Mouse (Mus musculus): ENCODE measurements around the gene Gm17349. TPM values are rescaled to one million over a fixed set of nuclear protein-coding genes. Genes with fewer than 3 reads are reported as not detected.

Gene Gm17349
- total and polyA plus RNA-seq, 2 experiments from 2014 or later, result not detected

DNA sequence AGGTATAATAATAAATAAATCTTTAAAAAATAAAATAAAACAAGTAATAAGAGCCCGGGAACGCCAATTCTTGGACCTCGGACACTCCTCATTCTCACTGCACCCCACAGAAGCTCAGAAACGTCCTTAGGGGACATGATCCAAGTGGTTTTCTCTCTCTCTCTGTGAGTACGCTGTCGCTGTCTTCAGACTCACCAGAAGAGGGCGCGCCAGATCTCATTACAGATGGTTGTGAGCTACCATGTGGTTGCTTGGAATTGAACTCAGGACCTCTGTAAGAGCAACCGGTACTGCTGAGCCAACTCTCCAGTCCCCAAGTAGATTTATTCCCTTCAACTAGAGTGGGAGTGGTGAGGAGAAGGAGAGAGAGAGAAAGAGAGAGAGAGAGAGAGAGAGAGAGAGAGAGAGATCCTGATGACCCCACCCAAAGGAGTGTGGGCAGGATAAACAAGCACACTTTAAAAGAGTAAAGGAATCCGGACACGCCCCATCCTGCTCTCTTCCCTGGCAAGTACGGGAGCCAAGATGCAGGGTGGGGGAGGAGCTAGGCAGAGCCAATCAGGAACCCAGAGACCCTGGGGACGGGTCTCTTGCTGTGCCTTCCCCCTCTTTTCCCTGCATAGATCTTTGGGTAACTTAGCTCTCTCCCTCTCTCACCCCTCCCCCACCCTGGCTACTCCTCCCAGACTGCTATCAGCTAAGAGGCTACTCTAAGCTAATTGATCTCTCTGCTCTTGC is 27.1 kb downstream of the Gm17349 start:
- H3K4me2 ChIP-seq (ENCODE audit: low read depth, low read length), result no peak overlapping the region
- 10% methylated on average over 13 of the region's 13 CpGs for WGBS
- H3K4me3 ChIP-seq (ENCODE audit: low read depth, low read length), result no peak overlapping the region
- H3K4me1 ChIP-seq (ENCODE audit: control insufficient read depth, insufficient read depth), result no peaks in the 10 kb centered on the region
- ATAC-seq (ENCODE audit: insufficient read depth, low read depth), result no peak
- DNase-seq (ENCODE audit: low spot score), result peak; percentile 8
- H3K36me3 ChIP-seq (replicated peaks; ENCODE audit: control insufficient read depth, insufficient read depth, low read length), result no peaks in the 10 kb centered on the region
- peak; percentile 28 for TF ChIP-seq CTCF (IDR thresholded peaks at IDR 0.05; ENCODE audit: low read depth)
- TF ChIP-seq EP300 (IDR thresholded peaks at IDR 0.05; ENCODE audit: low read depth), result no peak
- H3K9me3 ChIP-seq (replicated peaks; ENCODE audit: control insufficient read depth, low read length), result no peaks in the 10 kb centered on the region
- H3K9ac ChIP-seq (replicated peaks; ENCODE audit: low read depth, low read length), result no peak overlapping the region
- peaks cover 25% of the 10 kb centered on the region for H3K27me3 ChIP-seq (ENCODE audit: control insufficient read depth, insufficient read depth, low read length)
- H3K27ac ChIP-seq (ENCODE audit: low read depth), result no peak overlapping the region

DNA sequence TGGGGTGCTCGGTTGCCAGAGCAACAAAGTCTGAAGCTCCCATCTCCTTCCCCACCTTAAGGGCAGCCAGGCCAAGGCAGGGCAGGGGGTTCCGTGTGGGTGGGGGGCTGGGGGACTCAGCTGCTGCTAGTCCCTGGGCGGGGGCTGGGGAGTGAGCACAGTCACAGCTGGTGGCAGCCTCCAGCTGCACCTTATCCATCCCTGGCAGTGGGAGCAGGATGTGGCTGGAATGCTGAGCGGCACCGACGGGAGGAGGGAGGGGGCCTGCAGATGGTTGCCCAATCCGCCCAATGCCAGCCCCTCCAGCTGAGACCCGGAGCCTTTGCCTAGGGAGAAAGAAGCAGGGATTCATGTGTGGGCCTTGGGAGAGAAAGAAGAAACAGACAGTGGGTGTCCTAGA is 28.2 kb downstream of the Gm17349 start:
- H3K27ac ChIP-seq (ENCODE audit: low read depth), result no peak overlapping the region
- H3K9me3 ChIP-seq (replicated peaks; ENCODE audit: control insufficient read depth, low read length), result no peaks in the 10 kb centered on the region
- H3K36me3 ChIP-seq (replicated peaks; ENCODE audit: control insufficient read depth, insufficient read depth, low read length), result no peaks in the 10 kb centered on the region
- H3K4me2 ChIP-seq (ENCODE audit: low read depth, low read length), result no peak overlapping the region
- ATAC-seq (ENCODE audit: insufficient read depth, low read depth) (no peak), DNase-seq (ENCODE audit: low spot score) (no peak)
- H3K4me1 ChIP-seq (ENCODE audit: control insufficient read depth, insufficient read depth), result no peaks in the 10 kb centered on the region
- 50% methylated on average over 8 of the region's 8 CpGs for WGBS
- no peak overlapping the region for H3K4me3 ChIP-seq (ENCODE audit: low read depth, low read length)
- H3K9ac ChIP-seq (replicated peaks; ENCODE audit: low read depth, low read length), result no peak overlapping the region
- TF ChIP-seq CTCF (IDR thresholded peaks at IDR 0.05; ENCODE audit: low read depth), result no peak
- no peak for TF ChIP-seq EP300 (IDR thresholded peaks at IDR 0.05; ENCODE audit: low read depth)
- peaks cover 36% of the 10 kb centered on the region for H3K27me3 ChIP-seq (ENCODE audit: control insufficient read depth, insufficient read depth, low read length)

DNA sequence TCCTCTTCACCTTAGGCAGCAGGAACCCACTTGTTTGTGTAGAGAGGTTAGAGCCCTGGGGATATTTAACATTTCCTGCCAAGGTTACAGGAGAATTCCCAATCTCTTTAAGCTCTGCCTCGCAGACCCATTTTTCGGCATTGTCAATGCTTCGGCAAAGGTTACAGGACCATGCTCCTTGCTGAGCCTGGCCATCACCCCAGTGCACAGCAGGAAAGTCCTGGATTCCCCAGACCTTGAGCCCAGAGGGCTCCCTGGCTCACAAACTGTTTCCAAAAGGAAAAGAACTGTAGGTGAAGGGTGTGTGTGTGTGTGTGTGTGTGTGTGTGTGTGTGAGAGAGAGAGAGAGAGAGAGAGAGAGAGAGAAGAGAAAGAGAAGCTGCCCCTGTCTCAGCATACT is 30.4 kb downstream of the Gm17349 start:
- Histone ChIP-seq H3K4me1 (ENCODE audit: control insufficient read depth, insufficient read depth) (no peaks in the 10 kb centered on the region), H3K36me3 (replicated peaks; ENCODE audit: control insufficient read depth, insufficient read depth, low read length) (no peaks in the 10 kb centered on the region), H3K9me3 (replicated peaks; ENCODE audit: control insufficient read depth, low read length) (no peaks in the 10 kb centered on the region), H3K4me3 (ENCODE audit: low read depth, low read length) (no peak overlapping the region), H3K9ac (replicated peaks; ENCODE audit: low read depth, low read length) (no peak overlapping the region), H3K27ac (ENCODE audit: low read depth) (no peak overlapping the region), H3K27me3 (ENCODE audit: control insufficient read depth, insufficient read depth, low read length) (peaks cover 58% of the 10 kb centered on the region), H3K4me2 (ENCODE audit: low read depth, low read length) (no peak overlapping the region)
- no peak for TF ChIP-seq CTCF (IDR thresholded peaks at IDR 0.05; ENCODE audit: low read depth)
- no peak for TF ChIP-seq EP300 (IDR thresholded peaks at IDR 0.05; ENCODE audit: low read depth)
- DNase-seq (ENCODE audit: low spot score) (no peak), ATAC-seq (ENCODE audit: insufficient read depth, low read depth) (no peak)
- 59% methylated on average over 3 of the region's 3 CpGs for WGBS

- DNase-seq (ENCODE audit: low spot score) (no peak), ATAC-seq (ENCODE audit: insufficient read depth, low read depth) (no peak)
- Histone ChIP-seq H3K4me1 (ENCODE audit: control insufficient read depth, insufficient read depth) (no peaks in the 10 kb centered on the region), H3K4me3 (ENCODE audit: low read depth, low read length) (no peak overlapping the region), H3K9me3 (replicated peaks; ENCODE audit: control insufficient read depth, low read length) (no peaks in the 10 kb centered on the region), H3K9ac (replicated peaks; ENCODE audit: low read depth, low read length) (no peak overlapping the region), H3K27ac (ENCODE audit: low read depth) (no peak overlapping the region), H3K36me3 (replicated peaks; ENCODE audit: control insufficient read depth, insufficient read depth, low read length) (no peaks in the 10 kb centered on the region), H3K4me2 (ENCODE audit: low read depth, low read length) (no peak overlapping the region), H3K27me3 (ENCODE audit: control insufficient read depth, insufficient read depth, low read length) (peaks cover 77% of the 10 kb centered on the region)
- 66% methylated on average over 14 of the region's 14 CpGs for WGBS
- no peak for TF ChIP-seq CTCF (IDR thresholded peaks at IDR 0.05; ENCODE audit: low read depth)
These were observed 33.5 kb downstream of the Gm17349 start for GRCm38 (mm10) chr15:99671783-99672182.

DNA sequence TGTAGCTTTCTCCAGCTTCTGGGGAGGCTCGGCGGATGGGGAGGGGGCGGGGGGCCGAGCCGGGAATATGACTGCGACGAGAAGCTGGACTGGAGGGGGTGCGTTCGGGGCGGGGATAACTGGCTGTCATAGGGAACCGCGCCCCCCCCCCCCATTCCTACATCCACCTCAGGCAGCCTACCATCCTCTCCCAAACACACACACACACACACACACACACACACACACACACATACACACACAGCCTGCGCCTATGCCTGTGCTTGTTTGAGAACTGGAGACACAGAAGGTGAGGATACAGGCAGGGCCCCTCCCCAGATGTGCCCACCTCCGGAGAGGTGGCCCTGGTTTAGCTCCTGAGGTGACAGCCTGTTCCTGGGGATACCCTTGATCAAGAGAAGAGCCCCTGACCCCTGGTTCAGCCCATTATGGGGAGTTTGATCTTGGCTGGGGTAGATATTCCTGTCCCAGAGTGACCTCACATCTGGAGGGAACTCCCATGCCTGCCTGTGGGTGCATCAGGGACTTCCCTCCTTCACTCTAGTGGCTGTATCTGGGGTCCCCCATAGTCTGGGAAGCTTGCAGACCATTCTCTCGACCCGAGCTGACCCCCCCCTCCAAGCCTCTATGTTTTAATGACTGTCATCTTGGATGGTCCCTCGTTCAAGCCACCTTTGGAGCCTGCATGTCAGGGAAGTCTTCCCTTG is 34.2 kb downstream of the Gm17349 start:
- Histone ChIP-seq H3K4me2 (ENCODE audit: low read depth, low read length) (peak overlapping the region; percentile 94), H3K27me3 (ENCODE audit: control insufficient read depth, insufficient read depth, low read length) (peaks cover 83% of the 10 kb centered on the region), H3K9ac (replicated peaks; ENCODE audit: low read depth, low read length) (no peak overlapping the region), H3K27ac (ENCODE audit: low read depth) (no peak overlapping the region), H3K36me3 (replicated peaks; ENCODE audit: control insufficient read depth, insufficient read depth, low read length) (no peaks in the 10 kb centered on the region), H3K9me3 (replicated peaks; ENCODE audit: control insufficient read depth, low read length) (no peaks in the 10 kb centered on the region), H3K4me3 (ENCODE audit: low read depth, low read length) (peak overlapping the region; percentile 55), H3K4me1 (ENCODE audit: control insufficient read depth, insufficient read depth) (no peaks in the 10 kb centered on the region)
- TF ChIP-seq EP300 (IDR thresholded peaks at IDR 0.05; ENCODE audit: low read depth), result no peak
- TF ChIP-seq CTCF (IDR thresholded peaks at IDR 0.05; ENCODE audit: low read depth), result no peak
- WGBS, result 4% methylated on average over 17 of the region's 17 CpGs
- DNase-seq (ENCODE audit: low spot score), result no peak
- no peak for ATAC-seq (ENCODE audit: insufficient read depth, low read depth)
